Mouse (Mus musculus) olfactory bulb, adult 2 months (tissue): ENCODE measurements around the gene Sec16b.

Source experiments
- CTCF ChIP-seq: fragments of 200-500 bp; IDR thresholded peaks from 2 replicates; pipeline ENCODE4 v1.5.1; 2012; ENCODE audit warnings: low read depth, mild to moderate bottlenecking, low read length, moderate library complexity; ENCODE audit not compliant: insufficient read depth
- POLR2A ChIP-seq: fragments of 200-500 bp; IDR thresholded peaks from 2 replicates; pipeline ENCODE4 v1.6.1; 2012; ENCODE audit warnings: mild to moderate bottlenecking, low read depth, low read length, moderate library complexity; ENCODE audit not compliant: insufficient read depth

GRCm38 (mm10) chr1:157518111-157518523 is 11.6 kb downstream of the Sec16b start:
- TF ChIP-seq CTCF (no peak), POLR2A (no peak)
